Mouse (Mus musculus) stomach, embryonic 16.5 days (tissue): Measurements from ENCODE around the gene Duoxa2. TPM values are rescaled to one million over a fixed set of nuclear protein-coding genes. Genes with fewer than 3 reads are reported as not detected.

Experiments used
- ATAC-seq: fragments of 200-750 bp; cut with Nextera tagmentation; 2 replicates; pipeline ENCODE4 v1.8.0; 2017; ENCODE audit warnings: moderate number of reproducible peaks, moderate TSS enrichment; ENCODE audit not compliant: insufficient read depth, low FRiP score
- H3K27ac ChIP-seq: fragments of 300-500 bp; sonication (generic); 2 replicates; pipeline ENCODE4 v1.5.1; 2014; ENCODE audit warnings: low read length
- H3K27me3 ChIP-seq: fragments of 300-500 bp; sonication (generic); 2 replicates; pipeline ENCODE4 v1.6.1; 2014; ENCODE audit warnings: low read length, control low read depth, mixed read lengths; ENCODE audit not compliant: control insufficient read depth, insufficient read depth
- H3K36me3 ChIP-seq: fragments of 300-500 bp; sonication (generic); 2 replicates; pipeline ENCODE4 v1.6.1; 2014; ENCODE audit warnings: low read length; ENCODE audit not compliant: control insufficient read depth, insufficient read depth
- H3K4me1 ChIP-seq: fragments of 300-500 bp; sonication (generic); 2 replicates; pipeline ENCODE4 v1.6.1; 2014; ENCODE audit warnings: low read length, control low read depth, mixed read lengths; ENCODE audit not compliant: control insufficient read depth, insufficient read depth
- H3K4me2 ChIP-seq: fragments of 300-500 bp; sonication (generic); 2 replicates; pipeline ENCODE4 v1.6.1; 2014; ENCODE audit warnings: low read depth, low read length, mixed read lengths
- H3K4me3 ChIP-seq: fragments of 300-500 bp; sonication (generic); replicated peaks from 2 replicates; pipeline ENCODE4 v1.5.1; 2014; ENCODE audit warnings: mild to moderate bottlenecking, low read length
- H3K9ac ChIP-seq: fragments of 300-500 bp; sonication (generic); 2 replicates; pipeline ENCODE4 v1.6.1; 2014; ENCODE audit warnings: low read length
- H3K9me3 ChIP-seq: fragments of 300-500 bp; sonication (generic); replicated peaks from 2 replicates; pipeline ENCODE4 v1.6.1; 2016; ENCODE audit warnings: low read length, control low read depth; ENCODE audit not compliant: control insufficient read depth
- WGBS: fragments of 180-500 bp; shearing (Covaris S2); extraction: QIAGEN DNeasy Blood & Tissue Kit; methylation state at CpG from one replicate; pipeline ENCODE4 v1.1.7; 2014; 5-methylcytosine and 5-hydroxymethylcytosine counted together
- polyA plus RNA-seq: library from polyadenylated mRNA; unstranded; fragments of >200 nt; fragmentation: Nextera tagmentation; extraction: Ambion mirVana; gene quantifications from 2 replicates; pipeline ENCODE4 v1.2.1, GENCODE M21; 2015

Duoxa2 gene
- polyA plus RNA-seq, 1 experiment from 2014 or later: 3.4 TPM

DNA sequence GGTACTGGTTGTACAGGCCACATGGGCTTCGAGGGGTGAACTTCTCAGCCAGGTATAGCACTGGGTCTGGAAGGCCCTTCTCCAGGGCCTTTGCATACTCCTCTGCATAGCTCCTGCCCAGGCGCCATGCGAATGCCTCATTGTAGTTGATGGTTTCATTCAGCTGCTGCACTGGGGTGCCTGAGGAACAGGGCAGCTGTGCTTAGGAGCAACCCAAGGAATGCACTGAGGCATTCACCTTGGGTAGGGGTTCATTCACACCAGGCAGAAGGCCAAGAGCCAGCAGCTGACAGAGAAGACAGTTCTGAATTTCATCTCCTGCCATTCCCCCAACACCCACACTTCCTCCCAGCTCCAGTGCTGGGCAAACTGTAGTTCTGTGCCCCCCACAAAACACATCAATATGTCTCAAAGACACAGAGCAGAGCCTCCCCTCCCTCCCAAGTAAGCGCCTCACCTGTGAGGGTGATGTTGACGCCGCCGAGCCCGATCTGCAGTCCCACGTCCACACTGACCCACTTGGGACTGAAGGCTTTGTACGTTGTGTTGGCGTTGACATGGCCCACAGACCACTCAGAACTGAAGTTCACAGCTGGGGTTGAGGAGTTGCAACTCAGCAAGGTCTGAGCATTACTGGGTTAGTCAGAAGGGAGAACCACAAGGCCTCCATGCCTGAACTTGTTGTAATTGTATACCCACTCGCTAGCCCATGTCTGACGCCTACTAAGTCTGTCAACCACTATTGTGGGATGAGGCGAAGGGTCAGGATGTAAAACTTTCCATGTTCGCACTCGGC, 6.6 kb downstream of the Duoxa2 start:
- no peaks in the 10 kb centered on the region for H3K36me3 ChIP-seq
- ATAC-seq: no peak
- 80% methylated on average over 16 of the region's 16 CpGs for WGBS
- 0 out of 2 replicates have a peak overlapping the region, but pooled peaks have one; percentile 3 for H3K4me2 ChIP-seq
- H3K4me1 ChIP-seq: peaks cover 13% of the 10 kb centered on the region
- no peaks in the 10 kb centered on the region for H3K9me3 ChIP-seq
- no peak overlapping the region for H3K27ac ChIP-seq
- peaks cover 46% of the 10 kb centered on the region for H3K27me3 ChIP-seq
- no peak overlapping the region for H3K4me3 ChIP-seq
- H3K9ac ChIP-seq: no peak overlapping the region

DNA sequence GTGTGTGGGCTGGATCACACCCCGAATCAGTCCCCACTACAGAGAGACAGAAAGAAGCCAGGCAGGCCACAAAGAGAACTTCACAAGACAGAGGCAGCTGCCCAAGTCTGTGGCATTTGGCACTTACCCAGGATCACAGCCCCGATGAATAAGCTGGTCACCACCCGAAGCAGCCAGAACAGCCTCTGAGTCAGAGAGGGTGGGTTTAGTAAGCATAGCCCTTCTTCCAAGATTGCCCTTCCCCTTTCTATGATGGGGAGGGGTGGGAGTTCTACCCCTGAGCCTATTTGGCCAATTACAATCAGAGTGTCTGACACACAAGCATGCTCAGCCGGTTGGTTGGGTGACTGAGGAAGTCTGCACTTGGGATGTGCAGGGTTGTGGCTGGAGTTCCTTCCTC, 7.5 kb downstream of the Duoxa2 start:
- H3K9me3 ChIP-seq: no peaks in the 10 kb centered on the region
- ATAC-seq: peak; percentile 54
- no peaks in the 10 kb centered on the region for H3K36me3 ChIP-seq
- H3K27ac ChIP-seq: peak overlapping the region; percentile 69; the same call in 1 of the 2 replicates
- 34% methylated on average over 4 of the region's 4 CpGs for WGBS
- H3K4me1 ChIP-seq: peaks cover 8% of the 10 kb centered on the region
- no peak overlapping the region for H3K4me2 ChIP-seq
- peaks cover 43% of the 10 kb centered on the region for H3K27me3 ChIP-seq
- 0 out of 2 replicates have a peak overlapping the region, but pooled peaks have one; percentile 26 for H3K9ac ChIP-seq
- H3K4me3 ChIP-seq: no peak overlapping the region

DNA sequence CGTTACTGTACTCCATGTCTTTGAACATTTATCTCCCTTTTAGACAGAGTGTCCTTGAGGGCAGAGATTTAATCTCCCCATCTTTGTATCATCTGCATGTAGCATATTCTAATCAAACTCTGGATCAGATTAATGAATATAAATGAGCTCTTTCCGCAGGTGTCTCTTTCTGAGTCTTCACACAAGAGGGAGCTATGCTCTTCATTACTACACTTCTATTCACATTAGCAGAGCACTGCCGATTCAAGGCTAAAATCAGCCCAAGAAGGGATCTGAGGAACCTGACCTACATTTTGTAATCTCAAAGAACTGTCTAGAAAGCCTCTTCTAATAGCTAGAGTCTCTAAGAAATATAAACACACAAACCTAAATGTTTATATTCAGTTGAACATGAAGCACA, 10.9 kb downstream of the Duoxa2 start:
- Histone ChIP-seq H3K9ac (no peak overlapping the region), H3K4me1 (peaks cover 4% of the 10 kb centered on the region; the same call in 1 of the 2 replicates), H3K27ac (no peak overlapping the region), H3K9me3 (no peaks in the 10 kb centered on the region), H3K27me3 (peaks cover 38% of the 10 kb centered on the region), H3K4me2 (no peak overlapping the region), H3K36me3 (no peaks in the 10 kb centered on the region), H3K4me3 (no peak overlapping the region)
- no peak for ATAC-seq
- 33% methylated on average over 3 of the region's 3 CpGs for WGBS

DNA sequence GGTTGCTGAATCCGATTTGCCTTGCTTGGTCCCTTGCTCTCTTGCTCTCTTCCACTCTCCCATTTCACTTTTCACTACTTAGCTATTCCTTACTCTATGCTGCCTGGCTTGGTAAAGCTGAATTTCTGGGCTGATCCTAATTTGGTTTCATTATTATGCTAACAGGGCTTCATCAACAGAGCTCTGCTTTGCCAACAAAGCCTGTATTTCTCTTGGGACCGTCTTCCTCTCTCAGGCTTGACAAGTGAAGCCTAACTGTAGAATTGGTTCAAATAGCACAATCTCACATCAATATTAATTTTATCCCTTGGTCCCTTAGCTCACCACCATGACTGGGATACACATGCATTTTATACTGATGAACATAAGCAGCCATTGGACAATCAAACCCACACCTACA, 12.9 kb downstream of the Duoxa2 start:
- 56% methylated on average over 2 of the region's 2 CpGs for WGBS
- no peak overlapping the region for H3K9ac ChIP-seq

DNA sequence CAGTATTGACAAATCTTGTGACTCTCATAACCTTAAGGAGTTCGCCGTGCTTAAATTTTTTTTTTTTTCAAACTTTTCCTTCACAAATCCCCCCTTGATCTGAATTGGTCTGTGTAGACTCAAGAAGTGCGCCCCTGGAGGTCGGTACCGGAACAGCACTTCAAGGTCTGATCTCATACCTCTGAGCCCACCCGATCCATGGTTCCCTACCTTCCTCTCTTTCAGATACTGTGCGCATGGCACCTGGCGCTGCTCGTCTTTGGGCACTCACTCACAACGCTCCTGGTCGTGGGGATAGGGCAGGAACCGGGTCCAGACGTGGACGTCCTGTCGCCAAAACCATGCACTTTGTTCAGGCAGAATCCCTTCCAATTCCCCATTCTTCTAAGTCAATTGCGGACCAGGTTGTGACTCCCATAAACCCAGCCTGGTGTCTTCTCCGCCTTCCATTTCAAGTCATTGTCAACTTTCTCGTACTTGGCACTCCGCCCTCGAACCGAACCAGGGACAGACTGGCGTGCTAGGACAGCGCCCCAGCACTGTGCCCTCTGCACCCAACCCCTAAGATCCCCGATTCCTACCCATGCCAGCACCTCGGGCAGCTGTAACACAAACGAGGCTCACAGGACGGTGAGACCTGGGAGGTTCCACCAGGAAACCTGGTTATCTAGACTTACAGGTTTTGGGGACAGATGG, 14.2 kb downstream of the Duoxa2 start:
- peak; percentile 77; the same call in 1 of the 2 replicates for ATAC-seq
- no peaks in the 10 kb centered on the region for H3K36me3 ChIP-seq
- peak overlapping the region; percentile 40 for H3K9ac ChIP-seq
- peak overlapping the region; percentile 4; the same call in 1 of the 2 replicates for H3K27ac ChIP-seq
- H3K27me3 ChIP-seq: peaks cover 32% of the 10 kb centered on the region
- no peaks in the 10 kb centered on the region; the same call in 1 of the 2 replicates for H3K4me1 ChIP-seq
- whole genome bisulfite sequencing: 4% methylated on average over 27 of the region's 27 CpGs
- no peaks in the 10 kb centered on the region for H3K9me3 ChIP-seq
- H3K4me3 ChIP-seq: peak overlapping the region; percentile 37
- H3K4me2 ChIP-seq: peak overlapping the region; percentile 48

More for the DNA sequence above, 12.9 kb downstream of the Duoxa2 start:
- Histone ChIP-seq H3K36me3 (no peaks in the 10 kb centered on the region), H3K27me3 (peaks cover 35% of the 10 kb centered on the region), H3K9me3 (no peaks in the 10 kb centered on the region), H3K4me2 (no peak overlapping the region), H3K27ac (no peak overlapping the region), H3K4me1 (no peaks in the 10 kb centered on the region; the same call in 1 of the 2 replicates), H3K4me3 (no peak overlapping the region)
- no peak for ATAC-seq

DNA sequence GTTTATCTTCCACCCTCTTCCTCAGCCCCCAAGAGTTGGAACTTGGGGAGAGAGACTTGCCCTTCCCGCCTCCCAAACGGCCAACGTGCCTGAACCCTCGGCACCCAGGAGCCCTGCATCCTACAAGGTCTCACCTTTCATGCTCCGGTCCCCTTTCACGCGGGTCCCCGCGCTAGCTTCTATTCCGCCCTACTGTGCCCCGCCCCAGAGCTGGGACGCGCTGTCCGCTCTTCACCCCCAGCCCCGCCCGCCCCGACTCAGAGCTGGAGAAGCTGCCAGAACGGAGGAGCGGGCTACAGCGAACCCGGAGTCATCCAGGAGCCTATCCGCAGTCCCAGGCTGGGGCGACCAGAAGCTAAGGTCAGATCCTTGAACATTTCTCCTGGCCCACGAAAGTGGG, 14.8 kb downstream of the Duoxa2 start, which contains the start of gene Duoxa1:
Duoxa1 (minus strand) TSS at position 195 of the 400 bp plus-strand sequence.
- peak within 1 kb of the TSS; percentile 37 for H3K4me3 ChIP-seq
- no peaks in the 10 kb centered on the region for H3K36me3 ChIP-seq
- WGBS: 3% methylated on average over 24 of the region's 24 CpGs
- ATAC-seq: peak; percentile 70; the same call in 1 of the 2 replicates
- peak within 1 kb of the TSS; percentile 4; the same call in 1 of the 2 replicates for H3K27ac ChIP-seq
- no peaks in the 10 kb centered on the region; the same call in 1 of the 2 replicates for H3K4me1 ChIP-seq
- peak within 1 kb of the TSS; percentile 48 for H3K4me2 ChIP-seq
- H3K27me3 ChIP-seq: peaks cover 32% of the 10 kb centered on the region
- H3K9ac ChIP-seq: peak within 1 kb of the TSS; percentile 40
- H3K9me3 ChIP-seq: no peaks in the 10 kb centered on the region

DNA sequence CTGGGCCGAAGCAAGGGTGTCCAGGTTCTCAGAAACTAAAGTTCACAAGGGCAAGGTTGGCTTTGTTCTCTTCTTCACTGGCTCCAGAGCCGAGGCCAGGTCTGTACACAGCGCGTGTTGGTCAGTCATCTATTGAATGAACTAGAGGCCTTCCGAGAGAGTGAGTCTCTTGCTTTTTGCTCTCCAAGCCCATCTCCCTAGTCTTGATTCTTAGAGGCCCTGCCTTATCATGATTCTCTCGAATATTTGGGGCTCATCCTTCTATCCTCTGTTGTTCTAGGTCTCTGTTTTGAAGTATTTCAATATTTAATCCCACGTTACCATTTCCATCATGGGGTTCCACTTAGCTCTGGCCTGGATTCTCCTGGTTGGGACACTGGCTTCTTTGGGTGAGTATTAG, 16.7 kb downstream of the Duoxa2 start, which contains the start of gene Duox1:
Duox1 (plus strand) TSS at position 301 of the 400 bp plus-strand sequence.
- H3K4me3 ChIP-seq: no peak within 1 kb of the TSS
- no peak for ATAC-seq
- no peak within 1 kb of the TSS for H3K27ac ChIP-seq
- no peaks in the 10 kb centered on the region; the same call in 1 of the 2 replicates for H3K4me1 ChIP-seq
- H3K9me3 ChIP-seq: no peaks in the 10 kb centered on the region
- 86% methylated on average over 7 of the region's 7 CpGs for WGBS
- no peak within 1 kb of the TSS for H3K9ac ChIP-seq
- no peaks in the 10 kb centered on the region for H3K36me3 ChIP-seq
- peaks cover 25% of the 10 kb centered on the region for H3K27me3 ChIP-seq
- 0 out of 2 replicates have a peak within 1 kb of the TSS, but pooled peaks have one; percentile 48 for H3K4me2 ChIP-seq

DNA sequence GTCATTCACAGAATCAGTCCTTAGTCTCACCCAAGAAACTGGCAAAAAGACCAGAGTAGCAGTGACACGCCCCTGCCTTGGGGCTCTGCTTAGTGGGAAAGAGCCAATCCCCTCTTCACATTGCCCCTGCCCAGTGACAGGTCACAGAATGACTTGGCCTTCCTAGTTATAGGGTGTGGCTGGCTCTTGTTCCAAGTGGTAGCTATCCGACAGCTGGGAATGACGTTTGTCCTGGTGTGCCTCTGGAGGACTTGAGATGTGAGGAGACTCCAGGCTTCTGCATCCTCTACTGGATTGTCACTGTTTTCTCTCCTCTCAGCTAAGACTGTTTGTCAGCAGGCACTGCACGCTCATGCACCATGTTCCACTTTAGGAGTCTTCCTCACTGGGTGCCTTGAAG, 18.7 kb downstream of the Duoxa2 start:
- no peak overlapping the region for H3K4me2 ChIP-seq
- 59% methylated on average over 4 of the region's 4 CpGs for WGBS

DNA sequence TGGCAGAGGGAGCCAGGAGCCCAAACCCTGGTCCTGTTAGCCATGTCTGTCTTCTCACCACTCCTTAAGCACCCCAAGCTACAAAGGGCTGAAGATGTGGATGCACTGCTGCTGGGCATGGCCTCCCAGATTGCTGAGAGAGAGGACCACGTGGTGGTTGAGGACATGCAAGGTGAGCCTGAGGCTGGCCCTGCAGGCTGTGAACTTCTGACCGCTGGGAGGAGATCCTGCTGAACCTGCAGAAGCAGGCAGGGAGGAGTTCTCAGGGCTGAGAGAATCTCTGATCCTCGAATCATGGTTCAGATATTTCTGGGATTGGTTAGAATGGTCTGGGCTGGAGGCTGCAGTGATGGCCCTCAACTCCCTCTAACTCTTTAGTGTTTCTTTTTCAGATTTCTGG, 25.3 kb downstream of the Duoxa2 start:
- Histone ChIP-seq H3K27ac (no peak overlapping the region), H3K4me1 (no peaks in the 10 kb centered on the region), H3K4me2 (no peak overlapping the region), H3K9ac (no peak overlapping the region), H3K9me3 (no peaks in the 10 kb centered on the region), H3K36me3 (no peaks in the 10 kb centered on the region), H3K27me3 (no peaks in the 10 kb centered on the region), H3K4me3 (no peak overlapping the region)
- 43% methylated on average over 3 of the region's 3 CpGs for WGBS
- ATAC-seq: no peak

More for the DNA sequence above, 18.7 kb downstream of the Duoxa2 start:
- H3K27ac ChIP-seq: no peak overlapping the region
- peaks cover 19% of the 10 kb centered on the region for H3K27me3 ChIP-seq
- ATAC-seq: no peak
- H3K9ac ChIP-seq: no peak overlapping the region
- H3K4me1 ChIP-seq: no peaks in the 10 kb centered on the region; the same call in 1 of the 2 replicates
- no peak overlapping the region for H3K4me3 ChIP-seq
- H3K36me3 ChIP-seq: no peaks in the 10 kb centered on the region
- no peaks in the 10 kb centered on the region for H3K9me3 ChIP-seq
